Mouse (Mus musculus): Measurements from ENCODE around the gene Unc5b. TPM values are rescaled to one million over a fixed set of nuclear protein-coding genes. Genes with fewer than 3 reads are reported as not detected.

Unc5b gene
- total and polyA plus RNA-seq, 2 experiments from 2014 or later, result 1.1 to 17.1 TPM

GRCm38 (mm10) chr10:60735737-60736136 lies 95.6 kb downstream of the Unc5b start:
- ATAC-seq (ENCODE audit: low FRiP score), result no peak
- Histone ChIP-seq H3K36me3 (ENCODE audit: insufficient read depth, low read length) (no peaks in the 10 kb centered on the region), H3K4me2 (ENCODE audit: low read depth, low read length, poor library complexity, severe bottlenecking) (no peak overlapping the region), H3K4me3 (ENCODE audit: low read depth, low read length) (no peak overlapping the region), H3K27ac (ENCODE audit: low read depth, low read length) (no peak overlapping the region), H3K9ac (replicated peaks; ENCODE audit: low read length, poor library complexity, severe bottlenecking) (no peak overlapping the region), H3K27me3 (ENCODE audit: insufficient read depth, low read length) (no peaks in the 10 kb centered on the region), H3K9me3 (ENCODE audit: low read length) (no peaks in the 10 kb centered on the region), H3K4me1 (ENCODE audit: insufficient read depth, low read length) (0 out of 2 replicates have a peak, but pooled peaks cover 6% of the 10 kb centered on the region)
- TF ChIP-seq CTCF (IDR thresholded peaks at IDR 0.05), result no peak
- DNase-seq (ENCODE audit: low spot score), result no peak
- 100% methylated on average over 1 of the region's 1 CpGs for WGBS

- H3K9me3 ChIP-seq (ENCODE audit: low read length), result no peaks in the 10 kb centered on the region
- H3K27me3 ChIP-seq (ENCODE audit: insufficient read depth, low read length), result no peaks in the 10 kb centered on the region; the same call in 1 of the 2 replicates
- H3K4me1 ChIP-seq (ENCODE audit: insufficient read depth, low read length), result 0 out of 2 replicates have a peak, but pooled peaks cover 6% of the 10 kb centered on the region
- 89% methylated on average over 8 of the region's 8 CpGs for WGBS
- H3K4me2 ChIP-seq (ENCODE audit: low read depth, low read length, poor library complexity, severe bottlenecking), result no peak overlapping the region
- H3K27ac ChIP-seq (ENCODE audit: low read depth, low read length), result no peak overlapping the region
- no peak overlapping the region for H3K9ac ChIP-seq (replicated peaks; ENCODE audit: low read length, poor library complexity, severe bottlenecking)
- DNase-seq (ENCODE audit: low spot score) (no peak), ATAC-seq (ENCODE audit: low FRiP score) (no peak)
- no peak overlapping the region for H3K4me3 ChIP-seq (ENCODE audit: low read depth, low read length)
- no peaks in the 10 kb centered on the region for H3K36me3 ChIP-seq (ENCODE audit: insufficient read depth, low read length)
- no peak for TF ChIP-seq CTCF (IDR thresholded peaks at IDR 0.05)
These were observed 97.9 kb downstream of the Unc5b start for GRCm38 (mm10) chr10:60733471-60733870.

GRCm38 (mm10) chr10:60732397-60732861 lies 99.0 kb downstream of the Unc5b start:
- 24% methylated on average over 2 of the region's 2 CpGs for WGBS
- no peak for TF ChIP-seq CTCF (IDR thresholded peaks at IDR 0.05)
- Histone ChIP-seq H3K9me3 (ENCODE audit: low read length) (no peaks in the 10 kb centered on the region), H3K9ac (replicated peaks; ENCODE audit: low read length, poor library complexity, severe bottlenecking) (no peak overlapping the region; the same call in 1 of the 2 replicates), H3K27me3 (ENCODE audit: insufficient read depth, low read length) (no peaks in the 10 kb centered on the region; the same call in 1 of the 2 replicates), H3K36me3 (ENCODE audit: insufficient read depth, low read length) (no peaks in the 10 kb centered on the region), H3K4me2 (ENCODE audit: low read depth, low read length, poor library complexity, severe bottlenecking) (no peak overlapping the region), H3K4me3 (ENCODE audit: low read depth, low read length) (no peak overlapping the region), H3K27ac (ENCODE audit: low read depth, low read length) (peak overlapping the region; percentile 4), H3K4me1 (ENCODE audit: insufficient read depth, low read length) (peaks cover 9% of the 10 kb centered on the region; the same call in 1 of the 2 replicates)
- no peak for DNase-seq (ENCODE audit: low spot score)
- no peak for ATAC-seq (ENCODE audit: low FRiP score)

GRCm38 (mm10) chr10:60731742-60732141 lies 99.6 kb downstream of the Unc5b start:
- Histone ChIP-seq H3K4me3 (ENCODE audit: low read depth, low read length) (no peak overlapping the region), H3K4me2 (ENCODE audit: low read depth, low read length, poor library complexity, severe bottlenecking) (no peak overlapping the region), H3K9me3 (ENCODE audit: low read length) (no peaks in the 10 kb centered on the region), H3K4me1 (ENCODE audit: insufficient read depth, low read length) (peaks cover 12% of the 10 kb centered on the region; the same call in 1 of the 2 replicates), H3K27me3 (ENCODE audit: insufficient read depth, low read length) (no peaks in the 10 kb centered on the region; the same call in 1 of the 2 replicates), H3K36me3 (ENCODE audit: insufficient read depth, low read length) (no peaks in the 10 kb centered on the region), H3K9ac (replicated peaks; ENCODE audit: low read length, poor library complexity, severe bottlenecking) (no peak overlapping the region; the same call in 1 of the 2 replicates), H3K27ac (ENCODE audit: low read depth, low read length) (peak overlapping the region; percentile 4; the same call in 1 of the 2 replicates)
- WGBS, result 8% methylated on average over 5 of the region's 5 CpGs
- TF ChIP-seq CTCF (IDR thresholded peaks at IDR 0.05), result no peak
- DNase-seq (ENCODE audit: low spot score), result no peak
- ATAC-seq (ENCODE audit: low FRiP score), result no peak

- no peaks in the 10 kb centered on the region for H3K36me3 ChIP-seq (ENCODE audit: insufficient read depth, low read length)
- no peak overlapping the region for H3K27ac ChIP-seq (ENCODE audit: low read depth, low read length)
- no peaks in the 10 kb centered on the region for H3K9me3 ChIP-seq (ENCODE audit: low read length)
- H3K27me3 ChIP-seq (ENCODE audit: insufficient read depth, low read length), result no peaks in the 10 kb centered on the region; the same call in 1 of the 2 replicates
- ATAC-seq (ENCODE audit: low FRiP score) (no peak), DNase-seq (ENCODE audit: low spot score) (no peak)
- H3K4me1 ChIP-seq (ENCODE audit: insufficient read depth, low read length), result peaks cover 12% of the 10 kb centered on the region; the same call in 1 of the 2 replicates
- WGBS, result 28% methylated on average over 5 of the region's 5 CpGs
- no peak for TF ChIP-seq CTCF (IDR thresholded peaks at IDR 0.05)
- no peak overlapping the region for H3K4me2 ChIP-seq (ENCODE audit: low read depth, low read length, poor library complexity, severe bottlenecking)
- H3K4me3 ChIP-seq (ENCODE audit: low read depth, low read length), result no peak overlapping the region
- H3K9ac ChIP-seq (replicated peaks; ENCODE audit: low read length, poor library complexity, severe bottlenecking), result no peak overlapping the region
These were observed 104.1 kb downstream of the Unc5b start for GRCm38 (mm10) chr10:60727301-60727700.

GRCm38 (mm10) chr10:60726896-60727295 lies 104.5 kb downstream of the Unc5b start:
- H3K4me1 ChIP-seq (ENCODE audit: insufficient read depth, low read length), result peaks cover 9% of the 10 kb centered on the region; the same call in 1 of the 2 replicates

More at GRCm38 (mm10) chr10:60726896-60727295, 104.5 kb downstream of the Unc5b start:
- no peak for ATAC-seq (ENCODE audit: low FRiP score)
- 86% methylated on average over 3 of the region's 3 CpGs for WGBS
- H3K36me3 ChIP-seq (ENCODE audit: insufficient read depth, low read length), result no peaks in the 10 kb centered on the region
- H3K4me3 ChIP-seq (ENCODE audit: low read depth, low read length), result no peak overlapping the region
- no peak for TF ChIP-seq CTCF (IDR thresholded peaks at IDR 0.05)
- H3K9me3 ChIP-seq (ENCODE audit: low read length), result no peaks in the 10 kb centered on the region
- no peak overlapping the region for H3K4me2 ChIP-seq (ENCODE audit: low read depth, low read length, poor library complexity, severe bottlenecking)
- no peak for DNase-seq (ENCODE audit: low spot score)
- no peak overlapping the region for H3K27ac ChIP-seq (ENCODE audit: low read depth, low read length)
- no peak overlapping the region for H3K9ac ChIP-seq (replicated peaks; ENCODE audit: low read length, poor library complexity, severe bottlenecking)
- H3K27me3 ChIP-seq (ENCODE audit: insufficient read depth, low read length), result no peaks in the 10 kb centered on the region; the same call in 1 of the 2 replicates
